Mouse (Mus musculus) layer of hippocampus, adult 9-10 months (tissue): ENCODE results near the gene Kdf1.

Source experiments
- DNase-seq: peaks from one replicate; pipeline ENCODE4 v3.0.0; 2022; ENCODE audit warnings: low spot score

Gene Kdf1

GRCm38 (mm10) chr4:133518601-133519368 is at the start of gene Kdf1:
Gene Kdf1, plus strand, starts transcription at chr4:133518963.
- DNase-seq = no peak

GRCm38 (mm10) chr4:133469122-133469521 is 49.6 kb upstream of the Kdf1 start:
- no peak for DNase-seq

GRCm38 (mm10) chr4:133471135-133471821 is 47.5 kb upstream of the Kdf1 start:
- no peak for DNase-seq

GRCm38 (mm10) chr4:133473833-133474232 is 44.9 kb upstream of the Kdf1 start:
- no peak for DNase-seq

- peak; percentile 95 for DNase-seq
Observed at GRCm38 (mm10) chr4:133479458-133480184, 39.1 kb upstream of the Kdf1 start, which contains the start of gene Tent5b. Gene Tent5b, plus strand, starts transcription at chr4:133480132.

- no peak for DNase-seq
Observed at GRCm38 (mm10) chr4:133480185-133480537, 38.6 kb upstream of the Kdf1 start.

GRCm38 (mm10) chr4:133480754-133481153 is 38.0 kb upstream of the Kdf1 start:
- DNase-seq = no peak

GRCm38 (mm10) chr4:133481488-133481887 is 37.3 kb upstream of the Kdf1 start:
- no peak for DNase-seq

GRCm38 (mm10) chr4:133482479-133482878 is 36.3 kb upstream of the Kdf1 start:
- DNase-seq = no peak

- DNase-seq = no peak
Observed at GRCm38 (mm10) chr4:133484266-133485025, 34.3 kb upstream of the Kdf1 start.

- no peak for DNase-seq
Observed at GRCm38 (mm10) chr4:133485691-133486425, 32.9 kb upstream of the Kdf1 start.

- no peak for DNase-seq
Observed at GRCm38 (mm10) chr4:133486673-133487357, 31.9 kb upstream of the Kdf1 start.

- DNase-seq = no peak
Observed at GRCm38 (mm10) chr4:133488619-133489392, 30.0 kb upstream of the Kdf1 start.

- no peak for DNase-seq
Observed at GRCm38 (mm10) chr4:133489489-133490245, 29.1 kb upstream of the Kdf1 start.

- no peak for DNase-seq
Observed at GRCm38 (mm10) chr4:133491800-133492199, 27.0 kb upstream of the Kdf1 start.

GRCm38 (mm10) chr4:133493895-133494294 is 24.9 kb upstream of the Kdf1 start:
- no peak for DNase-seq

GRCm38 (mm10) chr4:133494432-133494831 is 24.3 kb upstream of the Kdf1 start:
- peak; percentile 59 for DNase-seq

- no peak for DNase-seq
Observed at GRCm38 (mm10) chr4:133494867-133495266, 23.9 kb upstream of the Kdf1 start.

- DNase-seq = no peak
Observed at GRCm38 (mm10) chr4:133495711-133496110, 23.1 kb upstream of the Kdf1 start.
